Mouse (Mus musculus): Measurements from ENCODE around the gene Erc2. TPM values are rescaled to one million over a fixed set of nuclear protein-coding genes. Genes with fewer than 3 reads are reported as not detected.

Gene Erc2
- polyA plus RNA-seq, 1 experiment from 2014 or later = 4.3 TPM

DNA sequence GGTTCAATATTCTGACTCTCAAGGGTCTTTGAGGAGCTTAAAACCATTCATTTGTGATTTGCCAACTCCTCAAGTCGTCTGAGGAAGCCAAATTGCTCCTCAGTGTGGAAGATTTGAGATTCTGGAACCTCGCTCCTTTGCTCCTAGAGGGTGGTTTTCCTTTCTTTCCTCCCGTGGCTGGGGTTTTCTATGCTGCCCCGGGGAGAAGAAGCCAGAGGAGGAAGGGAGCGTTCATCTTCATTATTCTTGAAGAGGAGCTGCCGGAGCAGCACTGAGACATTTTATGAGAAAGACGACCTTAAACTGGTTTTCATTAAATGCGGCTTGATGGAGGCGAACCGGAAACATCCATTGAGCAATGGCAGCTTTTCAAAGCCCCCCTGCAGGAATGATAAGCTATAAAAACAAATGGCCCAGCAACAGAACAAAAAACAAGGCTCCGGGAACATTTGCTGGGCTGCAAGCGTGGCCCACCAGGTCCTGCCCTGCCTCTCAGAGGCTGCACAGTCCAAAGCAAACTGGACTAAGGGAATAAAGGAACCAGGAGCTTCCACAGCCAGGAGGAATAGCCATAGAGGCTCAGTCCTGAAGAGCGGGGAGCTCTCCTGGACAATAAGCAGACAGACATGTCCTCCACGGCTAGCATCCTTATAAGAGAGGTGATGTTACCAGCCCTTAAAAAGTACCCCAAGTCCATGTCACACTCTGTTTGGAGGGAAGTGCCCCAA, 819.2 kb downstream of the Erc2 start:
- H3K27ac ChIP-seq (replicated peaks; ENCODE audit: low read depth, low read length) = peak overlapping the region; percentile 33
- H3K9me3 ChIP-seq (ENCODE audit: control insufficient read depth, low read length) = no peaks in the 10 kb centered on the region
- H3K27me3 ChIP-seq (replicated peaks; ENCODE audit: control insufficient read depth, insufficient read depth, low read length) = no peaks in the 10 kb centered on the region
- H3K4me3 ChIP-seq (ENCODE audit: low read depth, low read length) = no peak overlapping the region
- ATAC-seq (ENCODE audit: low read depth) (no peak), DNase-seq (ENCODE audit: low spot score) (no peak)
- H3K36me3 ChIP-seq (ENCODE audit: control insufficient read depth, insufficient read depth, low read length) = no peaks in the 10 kb centered on the region
- no peak overlapping the region for H3K9ac ChIP-seq (ENCODE audit: low read depth, low read length)
- 31% methylated on average over 14 of the region's 14 CpGs for WGBS
- no peak overlapping the region for H3K4me2 ChIP-seq (ENCODE audit: low read depth, low read length)
- peaks cover 30% of the 10 kb centered on the region for H3K4me1 ChIP-seq (ENCODE audit: control insufficient read depth, insufficient read depth, low read length)

DNA sequence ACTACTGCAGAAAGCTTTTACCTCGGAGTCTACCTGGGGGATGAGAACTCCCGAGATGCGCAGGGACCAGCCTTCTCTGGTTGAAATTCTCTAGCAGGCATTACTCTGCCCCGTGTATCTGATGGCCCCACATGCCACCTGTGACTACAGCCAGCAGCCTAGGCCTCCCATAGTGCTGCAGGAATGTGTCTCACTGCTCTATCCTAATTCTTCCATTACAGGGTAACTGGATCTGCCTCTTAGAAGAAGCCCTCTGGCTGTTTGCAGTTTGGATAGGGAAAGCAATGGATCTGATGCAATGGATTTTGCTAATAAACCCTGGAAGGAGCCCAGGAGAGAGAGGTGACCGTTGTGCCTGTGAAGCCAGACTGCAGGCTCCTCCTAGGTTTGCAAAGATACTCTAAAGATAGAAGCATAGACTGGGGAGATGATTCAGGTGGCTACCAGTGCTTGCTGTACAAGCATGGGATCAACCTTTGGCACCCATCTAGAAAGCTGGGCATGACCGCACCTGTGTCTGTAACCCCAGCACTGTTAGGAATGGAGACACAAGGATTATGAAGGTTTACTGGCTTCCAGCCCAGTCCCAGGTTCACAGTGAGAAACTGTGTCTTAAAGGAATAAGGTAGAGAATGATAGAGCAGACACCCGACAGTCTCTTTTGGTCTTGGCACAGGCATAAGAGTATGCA, 821.2 kb downstream of the Erc2 start:
- H3K9ac ChIP-seq (ENCODE audit: low read depth, low read length) = no peak overlapping the region
- DNase-seq (ENCODE audit: low spot score) (peak; percentile 41), ATAC-seq (ENCODE audit: low read depth) (peak; percentile 72; the same call in 1 of the 2 replicates)
- H3K4me2 ChIP-seq (ENCODE audit: low read depth, low read length) = no peak overlapping the region
- no peaks in the 10 kb centered on the region for H3K36me3 ChIP-seq (ENCODE audit: control insufficient read depth, insufficient read depth, low read length)
- no peaks in the 10 kb centered on the region for H3K9me3 ChIP-seq (ENCODE audit: control insufficient read depth, low read length)
- no peaks in the 10 kb centered on the region for H3K27me3 ChIP-seq (replicated peaks; ENCODE audit: control insufficient read depth, insufficient read depth, low read length)
- no peak overlapping the region for H3K27ac ChIP-seq (replicated peaks; ENCODE audit: low read depth, low read length)
- H3K4me3 ChIP-seq (ENCODE audit: low read depth, low read length) = no peak overlapping the region
- peaks cover 30% of the 10 kb centered on the region for H3K4me1 ChIP-seq (ENCODE audit: control insufficient read depth, insufficient read depth, low read length)
- 63% methylated on average over 7 of the region's 7 CpGs for WGBS

DNA sequence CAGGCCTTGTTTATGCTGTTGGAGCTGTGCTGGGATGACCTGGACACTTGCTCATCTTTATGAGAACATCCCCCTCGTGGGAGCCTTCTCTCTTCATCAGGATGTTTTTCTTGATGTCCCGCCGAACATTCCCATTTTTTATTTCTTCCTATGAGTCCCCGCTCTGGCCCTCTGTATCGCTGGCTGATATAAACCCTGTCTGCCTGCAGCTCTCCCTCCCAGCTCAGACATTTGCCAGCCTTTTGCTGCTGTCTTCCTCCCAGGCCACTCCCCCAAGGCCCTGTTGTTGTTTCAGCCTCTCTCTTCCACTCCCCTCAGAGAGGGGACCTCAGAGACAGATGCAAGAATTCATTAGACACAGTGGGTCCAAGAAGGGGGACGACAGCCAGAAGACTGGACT, 823.5 kb downstream of the Erc2 start:
- no peaks in the 10 kb centered on the region for H3K36me3 ChIP-seq (ENCODE audit: control insufficient read depth, insufficient read depth, low read length)
- H3K9me3 ChIP-seq (ENCODE audit: control insufficient read depth, low read length) = no peaks in the 10 kb centered on the region
- 72% methylated on average over 6 of the region's 6 CpGs for WGBS
- peaks cover 22% of the 10 kb centered on the region for H3K4me1 ChIP-seq (ENCODE audit: control insufficient read depth, insufficient read depth, low read length)
- no peak overlapping the region for H3K9ac ChIP-seq (ENCODE audit: low read depth, low read length)
- no peaks in the 10 kb centered on the region for H3K27me3 ChIP-seq (replicated peaks; ENCODE audit: control insufficient read depth, insufficient read depth, low read length)
- H3K4me2 ChIP-seq (ENCODE audit: low read depth, low read length) = no peak overlapping the region
- no peak overlapping the region for H3K27ac ChIP-seq (replicated peaks; ENCODE audit: low read depth, low read length)
- H3K4me3 ChIP-seq (ENCODE audit: low read depth, low read length) = no peak overlapping the region
- ATAC-seq (ENCODE audit: low read depth) (no peak), DNase-seq (ENCODE audit: low spot score) (no peak)

DNA sequence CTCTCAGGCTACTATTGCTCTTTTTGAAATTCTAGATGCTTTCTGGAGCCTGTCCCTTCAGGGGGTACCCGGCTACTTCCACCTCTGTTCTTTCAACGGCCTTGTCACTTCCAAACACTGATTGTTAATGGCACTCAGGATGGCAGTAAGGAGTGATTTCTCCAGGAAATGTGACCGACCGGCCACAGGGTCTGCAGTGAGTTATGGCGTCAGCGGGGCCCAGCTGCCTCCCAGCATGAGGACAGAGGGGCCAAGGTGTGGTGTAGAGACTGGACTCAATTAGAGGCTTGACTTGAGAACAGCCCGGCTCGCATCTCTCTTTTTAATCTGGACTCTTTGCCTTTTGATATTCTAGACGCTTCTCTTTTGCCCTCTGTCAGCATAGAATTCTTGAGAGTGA, 829.5 kb downstream of the Erc2 start:
- Histone ChIP-seq H3K4me1 (ENCODE audit: control insufficient read depth, insufficient read depth, low read length) (peaks cover 3% of the 10 kb centered on the region), H3K27me3 (replicated peaks; ENCODE audit: control insufficient read depth, insufficient read depth, low read length) (0 out of 2 replicates have a peak, but pooled peaks cover 4% of the 10 kb centered on the region), H3K36me3 (ENCODE audit: control insufficient read depth, insufficient read depth, low read length) (no peaks in the 10 kb centered on the region), H3K4me2 (ENCODE audit: low read depth, low read length) (no peak overlapping the region), H3K4me3 (ENCODE audit: low read depth, low read length) (no peak overlapping the region), H3K9me3 (ENCODE audit: control insufficient read depth, low read length) (no peaks in the 10 kb centered on the region), H3K9ac (ENCODE audit: low read depth, low read length) (no peak overlapping the region), H3K27ac (replicated peaks; ENCODE audit: low read depth, low read length) (no peak overlapping the region)
- DNase-seq (ENCODE audit: low spot score) = no peak
- 42% methylated on average over 9 of the region's 9 CpGs for WGBS
- no peak for ATAC-seq (ENCODE audit: low read depth)

DNA sequence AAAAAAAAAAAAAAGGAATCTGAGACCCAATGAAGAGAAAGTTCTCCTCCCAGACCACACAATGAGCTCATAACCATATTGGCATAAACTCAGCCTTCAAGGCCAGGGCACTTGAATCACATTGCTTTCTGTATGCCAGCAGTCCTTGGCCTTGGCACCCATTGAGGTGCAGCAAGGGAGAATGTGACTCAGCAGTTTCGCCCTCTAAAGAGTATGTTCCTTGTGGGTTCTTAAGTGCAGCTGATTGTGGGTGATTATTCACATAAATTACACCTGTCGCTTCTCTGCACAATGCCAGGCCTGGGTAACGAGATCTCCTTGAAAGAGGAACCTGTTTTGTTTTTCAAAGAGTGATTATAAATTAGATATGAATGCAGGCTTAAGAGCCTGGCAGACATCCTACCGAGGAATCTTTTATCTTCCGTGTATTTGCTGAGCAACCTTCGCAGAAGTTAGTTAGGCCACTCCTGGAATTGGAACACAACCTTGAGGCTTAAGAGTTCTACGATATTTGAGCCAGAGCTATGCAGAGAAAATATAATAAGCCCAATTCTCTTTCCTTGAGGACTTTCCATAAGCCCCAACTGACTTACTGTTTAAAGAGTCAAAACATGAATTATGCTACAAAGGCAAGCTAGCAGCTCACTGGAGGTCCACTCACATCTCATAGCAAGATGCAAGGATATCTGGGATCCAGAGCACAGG, 834.3 kb downstream of the Erc2 start:
- peaks cover 9% of the 10 kb centered on the region; the same call in 1 of the 2 replicates for H3K4me1 ChIP-seq (ENCODE audit: control insufficient read depth, insufficient read depth, low read length)
- no peaks in the 10 kb centered on the region for H3K9me3 ChIP-seq (ENCODE audit: control insufficient read depth, low read length)
- H3K4me2 ChIP-seq (ENCODE audit: low read depth, low read length) = no peak overlapping the region
- no peak overlapping the region for H3K9ac ChIP-seq (ENCODE audit: low read depth, low read length)
- no peak overlapping the region for H3K27ac ChIP-seq (replicated peaks; ENCODE audit: low read depth, low read length)
- peak; percentile 69 for DNase-seq (ENCODE audit: low spot score)
- WGBS = 54% methylated on average over 7 of the region's 7 CpGs
- peak; percentile 72 for ATAC-seq (ENCODE audit: low read depth)
- H3K4me3 ChIP-seq (ENCODE audit: low read depth, low read length) = no peak overlapping the region
- H3K36me3 ChIP-seq (ENCODE audit: control insufficient read depth, insufficient read depth, low read length) = no peaks in the 10 kb centered on the region
- 0 out of 2 replicates have a peak, but pooled peaks cover 4% of the 10 kb centered on the region for H3K27me3 ChIP-seq (replicated peaks; ENCODE audit: control insufficient read depth, insufficient read depth, low read length)

DNA sequence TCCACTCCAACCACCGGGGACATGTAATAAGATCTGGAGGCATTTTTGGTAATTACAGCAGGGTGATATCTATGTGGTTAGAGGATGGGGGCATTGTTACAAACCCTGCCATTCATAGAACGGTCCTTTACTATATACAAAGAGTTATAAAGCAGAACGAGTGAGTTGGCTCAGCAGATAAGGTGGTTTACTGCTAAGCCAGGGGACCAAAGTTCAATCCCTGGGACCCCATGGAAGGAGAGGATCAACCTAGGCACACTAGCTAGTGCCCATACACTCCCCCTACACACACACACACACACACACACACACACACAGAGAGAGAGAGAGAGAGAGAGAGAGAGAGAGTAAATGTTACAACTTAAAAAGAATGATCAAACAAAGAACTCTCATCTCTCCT, 835.2 kb downstream of the Erc2 start:
- no peak overlapping the region for H3K27ac ChIP-seq (replicated peaks; ENCODE audit: low read depth, low read length)
- no peak for ATAC-seq (ENCODE audit: low read depth)
- H3K27me3 ChIP-seq (replicated peaks; ENCODE audit: control insufficient read depth, insufficient read depth, low read length) = 0 out of 2 replicates have a peak, but pooled peaks cover 4% of the 10 kb centered on the region
- H3K4me3 ChIP-seq (ENCODE audit: low read depth, low read length) = no peak overlapping the region
- no peak overlapping the region for H3K9ac ChIP-seq (ENCODE audit: low read depth, low read length)
- no peaks in the 10 kb centered on the region for H3K36me3 ChIP-seq (ENCODE audit: control insufficient read depth, insufficient read depth, low read length)
- WGBS = 49% methylated on average over 3 of the region's 3 CpGs
- peaks cover 9% of the 10 kb centered on the region; the same call in 1 of the 2 replicates for H3K4me1 ChIP-seq (ENCODE audit: control insufficient read depth, insufficient read depth, low read length)
- H3K9me3 ChIP-seq (ENCODE audit: control insufficient read depth, low read length) = no peaks in the 10 kb centered on the region
- no peak for DNase-seq (ENCODE audit: low spot score)
- H3K4me2 ChIP-seq (ENCODE audit: low read depth, low read length) = no peak overlapping the region

DNA sequence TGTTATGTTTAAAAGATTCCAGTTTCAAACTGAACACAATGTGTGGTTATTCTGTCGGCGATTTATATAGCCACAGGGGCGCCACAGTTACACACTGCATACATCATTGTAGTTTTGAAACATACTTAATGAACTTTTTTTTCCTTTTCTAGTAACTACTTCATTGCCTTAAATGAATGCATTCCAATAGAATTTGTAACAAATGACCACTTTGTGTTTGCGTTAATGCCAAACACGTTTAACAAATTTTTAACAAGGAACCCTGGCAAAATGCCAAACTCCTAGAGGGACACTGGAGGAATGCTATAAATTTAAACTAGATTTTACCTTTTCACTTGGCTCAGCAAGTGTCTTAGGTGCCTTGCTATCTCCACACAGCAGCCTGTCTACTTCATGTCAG, 845.7 kb downstream of the Erc2 start:
- Histone ChIP-seq H3K4me1 (ENCODE audit: control insufficient read depth, insufficient read depth, low read length) (peaks cover 7% of the 10 kb centered on the region), H3K27me3 (replicated peaks; ENCODE audit: control insufficient read depth, insufficient read depth, low read length) (no peaks in the 10 kb centered on the region), H3K9me3 (ENCODE audit: control insufficient read depth, low read length) (no peaks in the 10 kb centered on the region), H3K9ac (ENCODE audit: low read depth, low read length) (no peak overlapping the region), H3K4me2 (ENCODE audit: low read depth, low read length) (no peak overlapping the region), H3K27ac (replicated peaks; ENCODE audit: low read depth, low read length) (no peak overlapping the region), H3K36me3 (ENCODE audit: control insufficient read depth, insufficient read depth, low read length) (no peaks in the 10 kb centered on the region), H3K4me3 (ENCODE audit: low read depth, low read length) (no peak overlapping the region)
- WGBS = 45% methylated on average over 5 of the region's 5 CpGs
- no peak for ATAC-seq (ENCODE audit: low read depth)
- DNase-seq (ENCODE audit: low spot score) = peak; percentile 42

DNA sequence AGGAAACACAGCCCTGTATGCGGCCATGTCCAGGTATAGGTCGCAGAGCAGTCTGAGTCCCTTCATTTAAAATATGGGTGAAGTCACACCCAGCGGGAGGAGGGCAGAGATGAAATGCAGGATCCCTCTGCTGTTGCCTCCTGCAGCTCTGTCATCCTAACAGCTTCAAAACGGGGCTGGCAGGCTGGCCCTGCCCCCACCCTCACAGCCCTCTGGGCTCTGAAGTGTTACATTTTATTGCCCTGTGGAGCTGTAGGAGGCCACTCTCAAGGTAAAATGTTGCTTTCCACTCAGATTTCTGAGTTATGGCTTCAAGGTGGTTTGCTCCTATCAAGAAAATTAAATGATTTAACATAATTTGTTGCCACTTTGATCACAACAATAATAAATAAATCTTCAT, 847.5 kb downstream of the Erc2 start:
- no peak for DNase-seq (ENCODE audit: low spot score)
- no peak for ATAC-seq (ENCODE audit: low read depth)
- WGBS = 32% methylated on average over 4 of the region's 4 CpGs

More for the DNA sequence above, 847.5 kb downstream of the Erc2 start:
- Histone ChIP-seq H3K27me3 (replicated peaks; ENCODE audit: control insufficient read depth, insufficient read depth, low read length) (no peaks in the 10 kb centered on the region), H3K4me2 (ENCODE audit: low read depth, low read length) (no peak overlapping the region), H3K27ac (replicated peaks; ENCODE audit: low read depth, low read length) (no peak overlapping the region), H3K9me3 (ENCODE audit: control insufficient read depth, low read length) (no peaks in the 10 kb centered on the region), H3K4me3 (ENCODE audit: low read depth, low read length) (no peak overlapping the region), H3K4me1 (ENCODE audit: control insufficient read depth, insufficient read depth, low read length) (peaks cover 7% of the 10 kb centered on the region), H3K9ac (ENCODE audit: low read depth, low read length) (no peak overlapping the region), H3K36me3 (ENCODE audit: control insufficient read depth, insufficient read depth, low read length) (no peaks in the 10 kb centered on the region)

Data from embryonic facial prominence, embryonic 14.5 days (tissue).